Mouse (Mus musculus): ENCODE measurements at regions not wholly inside any gene's neighbourhood (a gene's known extent, or its start where the extent isn't known, plus 50 kb on each side); places are given as distances from the start of the nearest gene placed in this dataset.

DNA sequence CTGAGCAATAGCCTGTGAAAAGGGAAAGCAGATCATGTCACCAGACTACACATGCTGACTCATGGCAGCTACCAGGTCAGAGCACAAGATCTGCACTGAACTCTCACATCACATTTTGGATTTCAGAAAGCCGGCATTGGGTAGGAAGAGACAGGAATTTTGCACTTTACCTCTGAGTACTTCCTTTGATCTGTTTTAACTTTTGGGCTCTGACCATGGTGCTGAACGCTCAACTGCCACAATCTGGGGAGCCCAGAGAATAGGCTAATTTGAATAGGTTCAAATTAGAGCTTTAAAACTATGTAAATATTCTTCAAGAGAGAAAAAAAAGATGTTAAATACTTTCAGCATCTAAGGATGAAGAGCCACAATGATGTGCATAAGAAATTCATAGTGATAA, 285.7 kb downstream of the Hao1 start:
- Histone ChIP-seq H3K27me3 (replicated peaks) (no peaks in the 10 kb centered on the region), H3K9me3 (no peaks in the 10 kb centered on the region), H3K4me1 (peaks cover 5% of the 10 kb centered on the region; the same call in 1 of the 2 replicates), H3K4me3 (replicated peaks) (no peak overlapping the region), H3K36me3 (replicated peaks; ENCODE audit: low read length) (no peaks in the 10 kb centered on the region)
- TF ChIP-seq GATA1 (IDR thresholded peaks at IDR 0.05; ENCODE audit: borderline replicate concordance, low read length): no peak
- TF ChIP-seq FLI1 (IDR thresholded peaks at IDR 0.05; ENCODE audit: low read length): no peak
